Mouse (Mus musculus) kidney, postnatal 0 days (tissue): ENCODE data around the gene Dpysl4. TPM values are rescaled to one million over a fixed set of nuclear protein-coding genes. Genes with fewer than 3 reads are reported as not detected.

Source experiments
- ATAC-seq: fragments of 200-750 bp; cut with Nextera tagmentation; replicated peaks from 2 replicates; pipeline ENCODE4 v1.8.0; 2017; ENCODE audit warnings: low read depth, moderate number of reproducible peaks, moderate TSS enrichment, moderate library complexity; ENCODE audit not compliant: low FRiP score
- DNase-seq: peaks from one replicate; pipeline ENCODE4 v3.0.0-alpha.2; 2016; ENCODE audit warnings: low spot score
- H3K27ac ChIP-seq: fragments of 300-500 bp; sonication (generic); 2 replicates; pipeline ENCODE4 v1.5.1; 2014; ENCODE audit warnings: mild to moderate bottlenecking
- H3K27me3 ChIP-seq: fragments of 300-500 bp; sonication (generic); 2 replicates; pipeline ENCODE4 v1.6.1; 2014; ENCODE audit warnings: low read length, mixed read lengths; ENCODE audit not compliant: insufficient read depth
- H3K36me3 ChIP-seq: fragments of 300-500 bp; sonication (generic); 2 replicates; pipeline ENCODE4 v1.6.1; 2014; ENCODE audit warnings: low read length, mixed read lengths; ENCODE audit not compliant: insufficient read depth
- H3K4me1 ChIP-seq: fragments of 300-500 bp; sonication (generic); replicated peaks from 2 replicates; pipeline ENCODE4 v1.6.1; 2014; ENCODE audit warnings: antibody characterized with exemption, low read length, mixed read lengths; ENCODE audit not compliant: insufficient read depth
- H3K4me2 ChIP-seq: fragments of 300-500 bp; sonication (generic); 2 replicates; pipeline ENCODE4 v1.6.1; 2014; ENCODE audit warnings: mild to moderate bottlenecking, low read length, moderate library complexity, mixed read lengths
- H3K4me3 ChIP-seq: fragments of 300-500 bp; sonication (generic); replicated peaks from 2 replicates; pipeline ENCODE4 v1.5.1; 2014; ENCODE audit warnings: low read depth, low read length
- H3K9ac ChIP-seq: fragments of 300-500 bp; sonication (generic); 2 replicates; pipeline ENCODE4 v1.6.1; 2014; ENCODE audit warnings: low read depth, low read length
- H3K9me3 ChIP-seq: fragments of 300-500 bp; sonication (generic); replicated peaks from 2 replicates; pipeline ENCODE4 v1.6.1; 2016; ENCODE audit warnings: low read length, inconsistent platforms, mixed read lengths
- CTCF ChIP-seq: IDR thresholded peaks from 2 replicates; pipeline ENCODE4 v1.5.1; 2016; ENCODE audit warnings: antibody characterized with exemption, low read depth, mild to moderate bottlenecking, moderate library complexity
- WGBS: fragments of 180-500 bp; shearing (Covaris S2); extraction: QIAGEN DNeasy Blood & Tissue Kit; methylation state at CpG from one replicate; pipeline ENCODE4 v1.1.7; 2014; 5-methylcytosine and 5-hydroxymethylcytosine counted together
- polyA plus RNA-seq: library from polyadenylated mRNA; unstranded; fragments of >200 nt; fragmentation: Nextera tagmentation; extraction: Ambion mirVana; gene quantifications from 2 replicates; pipeline ENCODE4 v1.2.1, GENCODE M21; 2015

Dpysl4 gene
- polyA plus RNA-seq, 1 experiment from 2014 or later = 7.5 TPM

- TF ChIP-seq CTCF = no peak
- WGBS = 69% methylated on average over 4 of the region's 4 CpGs
- ATAC-seq = no peak
- no peak overlapping the region for H3K4me2 ChIP-seq
- H3K36me3 ChIP-seq = no peaks in the 10 kb centered on the region
- H3K9me3 ChIP-seq = no peaks in the 10 kb centered on the region
- no peak overlapping the region for H3K27ac ChIP-seq
- H3K4me3 ChIP-seq = no peak overlapping the region
- H3K4me1 ChIP-seq = no peaks in the 10 kb centered on the region
- no peak for DNase-seq
- no peak overlapping the region for H3K9ac ChIP-seq
- H3K27me3 ChIP-seq = no peaks in the 10 kb centered on the region
Observed at GRCm38 (mm10) chr7:139125881-139126280, 40.1 kb downstream of the Dpysl4 start.

GRCm38 (mm10) chr7:139126549-139126948 lies 40.7 kb downstream of the Dpysl4 start:
- no peak for TF ChIP-seq CTCF
- no peak overlapping the region for H3K9ac ChIP-seq
- DNase-seq (no peak), ATAC-seq (no peak)
- no peak overlapping the region for H3K4me2 ChIP-seq
- no peak overlapping the region for H3K4me3 ChIP-seq
- H3K27me3 ChIP-seq = no peaks in the 10 kb centered on the region
- H3K4me1 ChIP-seq = no peaks in the 10 kb centered on the region
- no peaks in the 10 kb centered on the region for H3K9me3 ChIP-seq
- WGBS = 74% methylated on average over 7 of the region's 7 CpGs
- H3K36me3 ChIP-seq = no peaks in the 10 kb centered on the region
- no peak overlapping the region for H3K27ac ChIP-seq

GRCm38 (mm10) chr7:139128994-139129393 lies 43.2 kb downstream of the Dpysl4 start:
- Histone ChIP-seq H3K4me1 (no peaks in the 10 kb centered on the region), H3K36me3 (no peaks in the 10 kb centered on the region), H3K9me3 (no peaks in the 10 kb centered on the region), H3K4me3 (no peak overlapping the region), H3K4me2 (no peak overlapping the region), H3K27ac (no peak overlapping the region), H3K27me3 (no peaks in the 10 kb centered on the region), H3K9ac (no peak overlapping the region)
- no peak for TF ChIP-seq CTCF
- no peak for ATAC-seq
- 82% methylated on average over 4 of the region's 4 CpGs for WGBS
- DNase-seq = no peak

- Histone ChIP-seq H3K36me3 (no peaks in the 10 kb centered on the region), H3K9me3 (no peaks in the 10 kb centered on the region), H3K9ac (no peak overlapping the region), H3K27me3 (no peaks in the 10 kb centered on the region), H3K4me1 (no peaks in the 10 kb centered on the region), H3K4me2 (no peak overlapping the region), H3K4me3 (no peak overlapping the region), H3K27ac (no peak overlapping the region)
- no peak for ATAC-seq
- TF ChIP-seq CTCF = no peak
- no peak for DNase-seq
- WGBS = 13% methylated on average over 6 of the region's 6 CpGs
Observed at GRCm38 (mm10) chr7:139130361-139130760, 44.6 kb downstream of the Dpysl4 start.

GRCm38 (mm10) chr7:139131538-139131937 lies 45.7 kb downstream of the Dpysl4 start:
- no peaks in the 10 kb centered on the region for H3K9me3 ChIP-seq
- no peak overlapping the region for H3K4me3 ChIP-seq
- no peaks in the 10 kb centered on the region for H3K4me1 ChIP-seq
- ATAC-seq (no peak), DNase-seq (no peak)
- no peak for TF ChIP-seq CTCF
- no peak overlapping the region for H3K27ac ChIP-seq
- no peaks in the 10 kb centered on the region for H3K27me3 ChIP-seq
- H3K4me2 ChIP-seq = no peak overlapping the region
- 60% methylated on average over 8 of the region's 8 CpGs for WGBS
- H3K9ac ChIP-seq = no peak overlapping the region
- no peaks in the 10 kb centered on the region for H3K36me3 ChIP-seq

- Histone ChIP-seq H3K36me3 (no peaks in the 10 kb centered on the region), H3K4me3 (no peak overlapping the region), H3K9ac (no peak overlapping the region), H3K9me3 (no peaks in the 10 kb centered on the region), H3K27ac (no peak overlapping the region), H3K4me2 (no peak overlapping the region), H3K27me3 (no peaks in the 10 kb centered on the region), H3K4me1 (no peaks in the 10 kb centered on the region)
- no peak for ATAC-seq
- no peak for DNase-seq
- 75% methylated on average over 3 of the region's 3 CpGs for WGBS
- no peak for TF ChIP-seq CTCF
Observed at GRCm38 (mm10) chr7:139133446-139133845, 47.6 kb downstream of the Dpysl4 start.

GRCm38 (mm10) chr7:139135236-139135635 lies 49.4 kb downstream of the Dpysl4 start:
- Histone ChIP-seq H3K9me3 (no peaks in the 10 kb centered on the region), H3K4me1 (no peaks in the 10 kb centered on the region), H3K27ac (no peak overlapping the region), H3K27me3 (no peaks in the 10 kb centered on the region), H3K36me3 (no peaks in the 10 kb centered on the region), H3K4me3 (no peak overlapping the region), H3K4me2 (no peak overlapping the region), H3K9ac (no peak overlapping the region)
- 83% methylated on average over 5 of the region's 5 CpGs for WGBS
- ATAC-seq (no peak), DNase-seq (no peak)
- TF ChIP-seq CTCF = no peak
